Mouse (Mus musculus): ENCODE measurements around the gene Rnf225.
"Not testable (repeated sequence)": the region's sequence is repeated elsewhere in the genome, so short reads cannot be mapped to it uniquely, and the experiment has no call there.

Gene Rnf225

DNA sequence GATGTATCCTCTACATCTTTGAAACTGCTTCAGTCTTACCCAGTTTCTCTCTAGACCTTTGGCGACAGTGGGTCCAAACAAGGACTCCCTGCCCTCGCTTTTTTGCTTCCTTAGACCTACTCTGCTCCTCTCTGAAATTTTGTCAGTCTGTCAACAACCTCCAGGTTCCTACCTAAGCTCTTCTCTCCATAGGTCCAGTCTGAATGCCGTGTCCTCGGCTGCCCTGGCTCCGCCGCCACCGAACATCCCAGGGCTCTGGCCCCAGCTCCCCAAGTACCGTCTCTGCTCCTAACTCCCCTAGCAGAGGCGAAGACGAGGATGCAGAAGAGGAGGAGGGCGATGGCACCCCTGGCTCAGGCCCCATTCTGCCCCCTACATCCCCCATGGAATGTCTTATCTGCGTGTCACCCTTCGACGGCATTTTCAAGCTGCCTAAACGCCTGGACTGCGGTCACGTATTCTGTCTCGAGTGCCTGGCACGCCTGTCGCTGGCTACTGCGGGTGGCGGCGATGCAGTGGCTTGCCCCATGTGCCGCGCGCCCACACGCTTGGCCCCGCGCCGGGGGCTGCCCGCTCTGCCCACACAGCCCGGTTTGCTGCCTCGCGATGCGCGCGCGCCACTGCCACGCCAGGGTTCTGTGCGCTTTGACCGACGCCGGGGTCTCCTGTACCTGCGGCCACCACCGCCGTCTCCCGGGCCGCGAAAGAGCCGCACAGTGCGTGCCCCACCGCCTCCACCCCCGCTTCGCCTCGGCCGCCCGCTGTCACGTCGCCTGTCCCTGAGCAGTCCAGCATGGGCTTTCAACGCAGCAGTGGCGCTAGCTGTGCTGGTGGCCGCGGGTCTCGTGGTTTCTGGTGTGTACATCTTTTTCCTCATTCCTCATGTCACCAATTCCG, 725 bp downstream of the Rnf225 start:
- DNase-seq (ENCODE audit: low read depth, low spot score): no peak

DNA sequence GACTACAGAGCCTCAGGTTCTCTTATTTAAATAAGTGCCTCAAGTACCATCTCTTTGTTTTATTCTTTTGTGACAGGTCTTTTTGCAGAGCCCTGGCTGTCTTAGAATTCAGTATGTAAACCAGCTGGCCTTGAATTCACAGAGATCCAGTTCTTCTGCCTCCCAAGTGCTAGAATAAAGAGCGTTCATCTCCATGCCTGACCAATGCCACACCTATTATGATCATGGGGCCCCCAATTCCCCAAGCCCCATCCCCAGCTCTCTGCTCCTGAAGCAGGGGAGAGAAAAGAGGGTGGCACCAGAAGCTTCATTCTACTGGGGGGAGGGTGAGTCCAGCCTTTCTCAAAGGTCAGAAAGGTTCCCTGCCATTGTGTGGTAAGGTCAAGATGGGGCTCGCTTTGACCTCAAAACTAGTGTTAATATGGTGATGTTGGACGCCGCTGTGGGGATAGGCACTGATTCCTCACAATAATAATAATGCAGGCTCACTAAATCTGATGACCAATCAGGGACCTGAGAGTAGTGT, 6.5 kb downstream of the Rnf225 start:
- no peak for DNase-seq (ENCODE audit: low read depth, low spot score)

DNA sequence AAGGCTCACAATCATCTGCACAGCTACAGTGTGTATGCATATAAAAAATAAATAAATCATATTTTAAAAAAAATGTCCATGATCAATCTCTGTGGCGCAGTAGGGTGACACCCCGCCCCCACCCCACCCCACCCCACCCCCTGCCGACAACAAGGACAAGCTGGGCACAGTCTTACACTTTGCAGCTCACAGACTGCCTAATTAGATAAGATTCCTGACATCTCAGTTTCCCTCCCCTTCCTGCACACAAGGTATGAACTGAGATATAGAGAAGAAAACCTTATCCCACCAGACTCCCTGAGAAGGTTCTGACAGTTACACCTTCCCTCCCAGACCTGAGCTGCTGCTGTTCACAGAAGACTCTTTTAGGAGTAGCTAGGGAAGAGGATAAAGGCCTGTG, 7.6 kb downstream of the Rnf225 start:
- no peak for DNase-seq (ENCODE audit: low read depth, low spot score)

DNA sequence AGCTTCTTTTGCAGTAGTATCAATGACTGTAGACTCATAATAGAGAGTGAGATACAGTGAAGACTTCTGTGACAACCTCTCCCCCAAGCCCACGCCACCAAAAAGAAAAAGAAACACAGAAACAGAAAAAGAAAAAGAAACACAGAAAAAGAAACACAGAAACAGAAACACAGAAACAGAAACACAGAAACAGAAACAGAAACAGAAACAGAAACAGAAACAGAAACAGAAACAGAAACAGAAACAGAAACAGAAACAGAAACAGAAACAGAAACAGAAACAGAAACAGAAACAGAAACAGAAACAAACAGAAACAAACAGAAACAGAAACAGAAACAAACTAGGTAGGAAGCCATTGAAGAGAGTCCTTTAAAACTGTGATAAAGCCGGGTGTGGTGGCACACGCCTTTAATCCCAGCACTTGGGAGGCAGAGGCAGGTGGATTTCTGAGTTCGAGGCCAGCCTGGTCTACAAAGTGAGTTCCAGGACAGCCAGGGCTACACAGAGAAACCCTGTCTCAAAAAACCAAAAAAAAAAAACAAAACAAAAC, 10.1 kb downstream of the Rnf225 start:
- DNase-seq (ENCODE audit: low read depth, low spot score): not testable (repeated sequence)

DNA sequence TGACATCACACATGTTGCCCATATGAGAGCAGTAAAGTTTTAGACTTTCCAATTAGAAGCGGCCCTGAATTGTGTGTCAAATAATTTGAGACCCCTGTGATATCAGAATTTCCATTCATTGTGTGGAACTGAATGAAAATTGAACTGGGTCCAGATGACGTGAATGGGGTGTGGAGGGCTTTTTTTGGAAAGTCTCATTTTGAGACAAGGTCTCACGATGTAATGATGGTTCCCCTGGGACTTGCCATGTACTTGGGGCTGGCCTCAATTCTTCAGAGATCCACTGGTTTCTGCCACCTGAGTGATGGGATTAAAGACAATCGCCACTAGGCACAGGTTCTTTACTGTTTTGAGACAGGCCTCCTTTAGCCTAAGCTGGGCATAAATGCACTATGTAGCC, 13.4 kb downstream of the Rnf225 start:
- no peak for DNase-seq (ENCODE audit: low read depth, low spot score)

DNA sequence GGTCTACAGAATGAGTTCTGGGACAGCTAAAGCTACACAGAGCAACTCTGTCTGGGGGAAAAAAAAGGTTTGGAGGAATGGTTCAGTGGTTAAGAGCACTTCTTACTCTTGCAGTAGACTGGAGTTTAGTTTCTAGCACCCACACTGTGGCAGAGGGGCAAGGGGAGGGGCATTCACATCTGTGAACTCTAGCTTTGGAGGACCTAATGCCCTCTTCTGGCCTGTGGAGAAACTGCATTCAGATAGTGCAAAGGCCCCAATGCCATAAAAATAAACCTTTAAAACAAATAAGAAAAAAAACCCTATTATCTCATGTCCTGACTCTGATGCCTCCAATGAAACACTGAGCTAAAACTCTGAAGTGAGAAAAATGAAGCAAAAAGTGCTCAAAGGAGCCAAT, 16.3 kb downstream of the Rnf225 start:
- DNase-seq (ENCODE audit: low read depth, low spot score): no peak

DNA sequence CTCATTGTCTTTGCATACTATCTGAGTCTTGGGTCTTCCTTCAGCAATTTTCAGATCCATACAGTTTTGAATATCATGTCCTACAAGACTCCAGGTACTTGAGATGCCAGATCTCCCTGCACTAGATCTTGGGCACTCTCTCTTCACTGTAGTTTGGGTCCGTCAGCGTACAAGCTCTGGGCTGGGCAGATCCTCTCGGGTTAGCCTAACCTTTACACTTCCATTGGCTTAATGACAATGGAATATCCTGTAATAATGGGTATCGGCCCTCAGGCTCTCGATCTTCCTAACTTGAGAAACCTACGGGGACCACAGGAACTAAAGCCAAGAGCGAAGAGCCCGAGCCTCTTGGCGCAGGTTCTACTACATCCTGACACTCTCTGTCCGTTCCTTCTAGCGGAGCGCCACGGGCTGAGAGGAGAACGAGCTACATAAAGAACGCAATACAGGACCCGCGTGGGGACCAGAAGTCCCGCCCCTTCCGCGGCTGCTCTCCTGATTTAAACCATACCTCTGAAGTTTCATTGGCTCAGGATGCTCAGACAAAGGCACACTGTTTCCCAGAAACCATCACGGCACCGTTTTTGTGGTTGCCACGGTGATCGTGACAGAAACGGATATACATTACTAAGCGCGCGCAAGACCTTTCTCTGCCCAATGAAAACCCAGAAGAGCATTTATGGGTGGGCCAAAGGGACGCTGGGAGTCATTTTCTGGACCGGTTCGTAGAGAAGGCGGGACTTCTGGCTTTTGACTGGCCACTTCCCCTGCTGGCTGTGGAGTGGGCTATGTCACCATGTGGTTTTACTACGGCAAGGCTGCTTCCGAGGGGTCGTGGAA, 22.0 kb downstream of the Rnf225 start:
- peak; percentile 88 for DNase-seq (ENCODE audit: low read depth, low spot score)

DNA sequence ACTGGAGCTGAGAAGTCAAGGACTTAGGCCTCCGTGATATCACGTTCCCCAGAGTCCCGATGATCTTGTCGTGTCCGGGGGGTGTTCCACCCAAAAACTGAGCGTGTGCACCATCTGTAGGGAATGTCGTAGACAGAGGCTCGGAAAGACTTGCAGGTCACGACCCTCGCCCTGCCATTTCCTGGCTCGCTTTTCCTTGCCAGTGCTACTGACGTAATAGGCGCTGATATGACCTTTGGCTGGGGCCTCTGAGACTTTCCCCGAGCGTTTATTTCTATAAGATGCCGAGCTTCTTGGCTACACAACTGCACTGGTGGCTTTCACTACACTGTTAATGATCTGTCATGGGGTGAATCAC, 22.6 kb downstream of the Rnf225 start:
- no peak for DNase-seq (ENCODE audit: low read depth, low spot score)

DNA sequence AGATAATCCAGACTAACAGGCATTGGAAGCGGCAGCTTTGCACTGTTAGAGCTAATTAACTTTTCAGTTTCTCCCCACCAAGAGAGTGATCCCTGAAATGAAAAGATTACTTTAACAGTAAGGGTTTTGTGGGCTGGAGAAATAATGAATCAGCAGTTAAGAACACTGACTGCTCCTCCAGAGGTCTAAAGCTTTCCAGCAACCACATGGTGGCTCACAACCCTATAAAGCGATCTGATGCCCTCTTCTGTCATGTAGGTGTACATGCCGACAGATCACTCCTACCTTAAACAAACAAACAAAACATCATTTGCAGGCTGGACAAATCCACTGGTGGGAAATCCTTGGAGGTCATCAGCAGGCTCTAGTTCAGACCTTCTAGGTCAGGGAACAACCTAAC, 27.7 kb downstream of the Rnf225 start:
- no peak for DNase-seq (ENCODE audit: low read depth, low spot score)

DNA sequence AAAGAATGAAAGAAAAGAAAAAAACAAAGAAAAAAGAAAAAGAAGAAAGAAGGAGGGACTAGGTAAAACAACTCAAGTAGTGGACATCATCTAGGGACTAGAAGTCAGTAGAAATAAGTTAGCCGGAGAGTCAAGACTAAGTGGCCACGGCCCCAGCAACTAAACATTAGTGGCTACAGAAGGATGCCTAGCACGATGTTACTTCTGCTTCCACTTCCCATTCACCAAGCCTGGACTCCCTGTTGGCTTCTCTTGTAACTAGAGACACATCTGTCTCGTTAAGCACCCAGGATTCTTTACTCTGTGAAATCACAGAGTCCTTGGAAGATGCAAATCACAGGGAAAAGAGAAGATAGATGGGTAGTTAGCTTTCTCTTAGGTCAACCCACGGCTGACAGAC, 30.3 kb downstream of the Rnf225 start:
- DNase-seq (ENCODE audit: low read depth, low spot score): no peak

DNA sequence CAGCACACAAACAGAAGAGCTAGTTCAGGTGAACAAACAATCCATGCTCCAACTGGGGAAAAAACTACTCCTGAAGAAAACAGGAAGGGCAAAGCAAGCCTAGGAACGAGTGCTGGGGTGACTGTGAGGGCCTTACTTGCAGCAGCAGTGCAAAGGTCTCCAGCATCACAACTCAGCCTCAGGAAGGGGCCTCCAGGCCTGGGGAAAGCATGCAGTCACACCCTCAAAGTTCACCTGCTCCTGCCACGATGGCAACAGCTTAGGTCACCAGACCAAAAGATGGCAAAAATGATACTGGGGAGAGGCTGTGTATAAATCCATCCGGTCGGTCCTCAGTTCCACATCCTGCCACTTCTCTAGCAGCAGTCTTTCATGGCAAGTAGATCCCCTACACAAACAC, 31.7 kb downstream of the Rnf225 start:
- DNase-seq (ENCODE audit: low read depth, low spot score): no peak

DNA sequence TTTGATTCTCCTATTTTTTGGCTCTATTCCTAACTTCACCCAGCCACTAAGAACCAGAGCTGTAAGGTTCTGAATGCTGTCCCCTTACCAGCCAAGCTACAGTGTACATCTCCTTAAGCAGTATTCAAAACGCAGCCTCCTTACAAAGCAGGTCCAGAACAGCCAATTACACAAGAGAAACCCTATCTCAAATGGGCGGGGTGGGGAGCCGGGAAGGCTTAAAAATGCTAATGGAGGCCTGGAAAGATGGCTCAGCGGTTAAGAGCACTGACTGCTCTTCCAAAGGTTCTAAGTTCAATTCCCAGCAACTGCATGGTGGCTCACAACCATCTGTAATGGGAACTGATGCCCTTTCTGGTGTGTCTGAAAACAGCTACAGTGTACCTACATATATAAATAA, 32.5 kb downstream of the Rnf225 start:
- DNase-seq (ENCODE audit: low read depth, low spot score): no peak

DNA sequence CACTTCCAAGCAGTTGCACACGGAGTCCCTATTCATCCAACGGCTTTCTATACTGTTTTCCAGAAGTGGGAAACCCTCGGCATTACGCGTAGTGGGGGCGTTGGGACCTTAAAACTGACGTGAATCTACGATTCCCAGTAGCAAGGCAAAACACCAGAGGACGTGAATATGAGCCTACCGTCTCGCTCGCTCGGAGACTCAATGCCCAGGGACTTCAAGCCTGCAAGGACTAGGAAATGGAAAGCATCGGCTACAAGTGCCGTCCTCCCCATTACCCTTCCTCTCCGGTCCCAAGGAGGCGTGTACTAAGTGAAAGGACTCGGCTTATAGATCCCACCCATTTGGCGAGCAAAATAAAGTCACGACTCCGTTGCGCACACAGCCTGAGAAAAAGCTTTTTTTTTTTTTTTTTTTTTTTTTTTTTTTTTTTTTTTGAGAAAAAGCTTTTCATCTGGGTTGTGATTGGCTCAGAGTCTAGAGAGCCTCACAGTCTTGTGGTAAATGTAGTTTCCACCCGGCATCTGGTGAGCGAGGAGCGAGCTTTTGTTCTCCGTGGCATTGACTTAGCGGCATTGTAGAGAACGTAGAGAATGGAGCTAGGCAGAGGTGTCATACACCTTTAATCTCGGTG, 34.4 kb downstream of the Rnf225 start:
- peak; percentile 79 for DNase-seq (ENCODE audit: low read depth, low spot score)

DNA sequence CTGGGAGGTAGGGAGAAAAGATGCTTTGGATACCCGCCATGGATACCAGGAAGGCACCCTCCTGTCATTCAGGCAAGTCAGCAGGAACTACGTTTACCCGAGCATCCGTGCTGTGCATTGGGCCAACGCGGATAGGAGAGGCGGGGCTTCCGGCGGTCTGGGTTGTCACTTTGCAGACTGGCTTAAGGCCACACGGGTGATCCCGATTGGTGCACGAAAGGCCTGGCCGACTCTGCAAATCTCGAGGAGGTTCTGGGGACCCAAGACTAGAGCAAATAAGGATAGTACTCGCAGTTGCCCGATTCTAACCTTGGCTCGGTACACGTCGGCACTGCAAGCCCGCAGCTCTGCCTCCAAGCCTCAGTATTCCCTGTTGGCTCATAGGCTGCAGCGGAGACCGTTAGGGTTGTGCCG, 38.5 kb downstream of the Rnf225 start, which contains the start of gene Zfp324:
Gene Zfp324, plus strand, starts transcription at position 161 of the 414 bp plus-strand sequence.
- DNase-seq (ENCODE audit: low read depth, low spot score): peak; percentile 88

DNA sequence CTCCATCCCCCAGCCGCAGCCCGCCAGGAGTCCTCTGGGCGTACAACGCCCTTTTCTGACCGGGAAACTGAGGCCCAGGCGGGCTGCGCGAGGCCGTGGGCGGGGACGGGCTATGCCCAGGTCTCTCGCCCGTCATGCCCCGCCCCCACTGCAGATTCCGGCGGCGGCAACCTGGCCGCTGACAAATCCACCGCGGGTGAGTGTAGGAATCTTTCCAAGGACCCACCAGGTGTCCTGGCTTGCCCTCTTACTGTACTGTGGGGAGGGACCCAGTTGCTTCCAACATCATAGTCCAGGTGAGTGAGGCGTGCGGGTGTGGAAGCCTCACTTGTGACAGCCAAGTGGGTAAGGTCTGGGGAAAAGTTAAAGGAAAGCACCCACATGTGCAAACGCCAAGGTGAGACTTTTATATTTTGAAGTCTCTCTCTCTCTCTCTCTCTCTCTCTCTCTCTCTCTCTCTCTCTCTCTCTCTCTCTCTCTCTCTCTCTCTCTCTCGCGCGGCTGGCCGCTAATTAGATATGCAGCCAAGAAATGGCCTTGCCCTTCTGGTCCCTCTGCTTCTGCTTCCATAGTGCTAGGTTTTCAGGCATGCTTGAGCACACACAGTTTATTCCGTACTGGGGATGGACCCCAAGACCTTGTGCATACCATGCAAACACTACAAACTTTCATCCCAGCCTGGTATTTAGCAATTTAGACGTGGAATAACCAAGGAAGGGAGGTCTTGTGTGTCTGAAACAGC, 39.1 kb downstream of the Rnf225 start:
- DNase-seq (ENCODE audit: low read depth, low spot score): no peak

DNA sequence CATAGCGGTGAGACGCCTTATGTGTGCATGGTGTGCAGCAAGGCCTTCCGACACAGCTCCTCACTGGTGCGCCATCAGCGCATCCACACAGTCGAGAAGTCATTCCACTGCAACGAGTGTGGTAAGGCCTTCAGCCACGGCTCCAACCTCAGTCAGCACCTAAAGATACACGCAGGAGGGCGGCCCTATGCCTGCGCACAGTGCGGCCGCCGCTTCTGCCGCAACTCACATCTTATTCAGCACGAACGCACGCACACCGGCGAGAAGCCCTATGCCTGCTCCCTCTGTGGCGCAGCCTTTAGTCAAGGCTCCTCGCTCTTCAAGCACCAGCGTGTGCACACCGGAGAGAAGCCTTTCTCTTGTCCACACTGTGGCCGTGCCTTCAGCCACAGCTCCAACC, 43.7 kb downstream of the Rnf225 start:
- DNase-seq (ENCODE audit: low read depth, low spot score): no peak

DNA sequence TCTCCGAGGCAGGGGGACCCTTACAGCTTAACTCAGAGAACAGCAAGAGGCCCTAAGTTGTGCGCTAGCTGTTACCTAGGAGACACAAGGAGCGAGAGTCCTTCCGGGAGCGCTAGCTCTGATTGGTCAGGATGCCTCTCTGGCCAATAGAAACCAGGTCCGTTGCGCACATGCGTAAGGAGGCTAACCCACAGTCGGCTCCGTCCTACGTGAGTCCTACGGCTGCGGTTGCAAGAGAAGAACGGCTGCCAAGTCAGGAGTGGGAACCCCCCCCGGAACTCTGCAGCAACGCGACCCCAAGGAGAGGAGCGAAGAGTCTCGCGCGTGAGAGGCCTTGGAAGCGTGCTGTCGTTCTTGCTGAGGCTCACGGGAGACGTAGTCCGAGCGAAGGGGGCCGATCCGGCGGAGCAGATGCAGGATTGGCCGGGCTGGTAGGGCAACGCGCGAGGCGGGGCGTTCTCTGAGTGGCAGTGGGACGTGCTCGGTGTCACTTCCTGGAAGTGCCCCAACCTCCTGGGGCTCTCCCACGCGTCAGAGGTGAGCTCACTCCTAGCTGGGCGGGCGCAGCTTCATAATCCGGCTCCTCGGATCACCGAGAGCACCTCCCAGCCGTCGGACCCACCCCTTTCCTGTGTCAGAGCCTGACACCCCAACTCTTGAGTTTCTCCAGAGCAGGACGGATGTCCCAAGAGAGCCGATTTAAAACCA, 50.6 kb downstream of the Rnf225 start, which contains the start of gene Zfp446:
Gene Zfp446, plus strand, starts transcription at position 167 of the 708 bp plus-strand sequence.
- DNase-seq (ENCODE audit: low read depth, low spot score): peak; percentile 97

DNA sequence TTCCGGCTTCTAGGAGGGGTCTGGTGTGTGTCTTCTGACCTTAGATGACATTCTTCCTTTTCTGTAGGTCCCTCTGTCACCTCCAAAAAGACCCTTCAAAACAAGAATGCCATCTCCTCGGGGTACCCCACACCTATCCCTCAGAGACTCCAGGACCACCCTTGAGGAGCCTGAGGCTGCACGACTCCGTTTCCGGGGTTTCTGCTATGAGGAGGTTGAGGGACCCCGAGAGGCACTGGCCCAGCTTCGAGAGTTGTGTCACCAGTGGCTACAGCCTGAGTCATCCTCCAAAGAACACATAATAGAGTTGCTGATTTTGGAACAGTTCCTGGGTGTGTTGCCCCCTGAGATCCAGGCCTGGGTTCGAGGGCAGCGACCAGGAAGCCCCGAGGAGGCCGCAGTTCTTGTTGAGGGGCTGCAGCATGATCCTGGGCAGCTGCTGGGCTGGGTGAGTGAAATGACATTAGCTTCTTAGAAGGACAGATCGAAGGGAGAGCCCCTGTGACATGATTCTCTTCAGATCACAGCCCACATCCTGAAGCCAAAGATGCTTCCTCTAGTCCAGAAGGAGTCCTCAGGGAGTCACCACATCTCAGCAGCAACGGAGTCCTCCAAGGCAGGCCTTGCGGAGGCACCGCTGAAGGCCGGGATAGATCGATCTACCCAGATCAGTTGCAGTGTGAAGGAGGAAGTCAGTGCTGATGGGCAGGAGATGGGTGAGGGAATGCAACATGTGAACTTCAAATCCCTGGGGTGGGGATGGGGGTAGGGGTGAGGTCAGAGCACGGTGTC, 51.9 kb downstream of the Rnf225 start:
- DNase-seq (ENCODE audit: low read depth, low spot score): no peak

DNA sequence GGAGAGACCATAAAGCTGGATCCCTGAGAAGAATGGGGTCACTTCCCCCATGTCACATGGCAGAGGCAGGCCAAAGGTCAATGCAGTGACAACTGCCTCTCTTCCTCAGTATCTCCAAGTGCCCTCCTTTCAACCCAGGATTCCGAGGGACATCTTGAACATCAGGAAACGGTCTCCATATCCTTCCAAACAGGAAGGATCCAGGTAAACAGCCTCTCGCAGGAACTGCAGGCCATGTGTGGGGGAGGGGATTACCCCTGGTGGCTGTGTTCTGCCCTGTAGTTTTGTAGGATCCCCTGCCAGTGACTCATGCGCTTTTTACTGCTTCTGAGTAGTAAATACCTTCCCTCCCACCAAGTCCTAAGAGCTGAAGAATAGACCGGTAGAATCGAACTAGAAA, 52.6 kb downstream of the Rnf225 start:
- DNase-seq (ENCODE audit: low read depth, low spot score): no peak
